Mouse (Mus musculus) kidney, postnatal 0 days (tissue): ENCODE measurements around the gene Snrk. TPM values are rescaled to one million over a fixed set of nuclear protein-coding genes. Genes with fewer than 3 reads are reported as not detected.

ENCODE experiments used
- ATAC-seq: fragments of 200-750 bp; cut with Nextera tagmentation; replicated peaks from 2 replicates; pipeline ENCODE4 v1.8.0; 2017; ENCODE audit warnings: low read depth, moderate number of reproducible peaks, moderate TSS enrichment, moderate library complexity; ENCODE audit not compliant: low FRiP score
- DNase-seq: peaks from one replicate; pipeline ENCODE4 v3.0.0-alpha.2; 2016; ENCODE audit warnings: low spot score
- H3K27ac ChIP-seq: fragments of 300-500 bp; sonication (generic); 2 replicates; pipeline ENCODE4 v1.5.1; 2014; ENCODE audit warnings: mild to moderate bottlenecking
- H3K27me3 ChIP-seq: fragments of 300-500 bp; sonication (generic); 2 replicates; pipeline ENCODE4 v1.6.1; 2014; ENCODE audit warnings: low read length, mixed read lengths; ENCODE audit not compliant: insufficient read depth
- H3K36me3 ChIP-seq: fragments of 300-500 bp; sonication (generic); 2 replicates; pipeline ENCODE4 v1.6.1; 2014; ENCODE audit warnings: low read length, mixed read lengths; ENCODE audit not compliant: insufficient read depth
- H3K4me1 ChIP-seq: fragments of 300-500 bp; sonication (generic); replicated peaks from 2 replicates; pipeline ENCODE4 v1.6.1; 2014; ENCODE audit warnings: antibody characterized with exemption, low read length, mixed read lengths; ENCODE audit not compliant: insufficient read depth
- H3K4me2 ChIP-seq: fragments of 300-500 bp; sonication (generic); 2 replicates; pipeline ENCODE4 v1.6.1; 2014; ENCODE audit warnings: mild to moderate bottlenecking, low read length, moderate library complexity, mixed read lengths
- H3K4me3 ChIP-seq: fragments of 300-500 bp; sonication (generic); replicated peaks from 2 replicates; pipeline ENCODE4 v1.5.1; 2014; ENCODE audit warnings: low read depth, low read length
- H3K9ac ChIP-seq: fragments of 300-500 bp; sonication (generic); 2 replicates; pipeline ENCODE4 v1.6.1; 2014; ENCODE audit warnings: low read depth, low read length
- H3K9me3 ChIP-seq: fragments of 300-500 bp; sonication (generic); replicated peaks from 2 replicates; pipeline ENCODE4 v1.6.1; 2016; ENCODE audit warnings: low read length, inconsistent platforms, mixed read lengths
- CTCF ChIP-seq: IDR thresholded peaks from 2 replicates; pipeline ENCODE4 v1.5.1; 2016; ENCODE audit warnings: antibody characterized with exemption, low read depth, mild to moderate bottlenecking, moderate library complexity
- WGBS: fragments of 180-500 bp; shearing (Covaris S2); extraction: QIAGEN DNeasy Blood & Tissue Kit; methylation state at CpG from one replicate; pipeline ENCODE4 v1.1.7; 2014; 5-methylcytosine and 5-hydroxymethylcytosine counted together
- polyA plus RNA-seq: library from polyadenylated mRNA; unstranded; fragments of >200 nt; fragmentation: Nextera tagmentation; extraction: Ambion mirVana; gene quantifications from 2 replicates; pipeline ENCODE4 v1.2.1, GENCODE M21; 2015

Gene Snrk
- polyA plus RNA-seq, 1 experiment from 2014 or later, result 51.3 TPM

GRCm38 (mm10) chr9:122144776-122145175, 27.7 kb downstream of the Snrk start:
- H3K4me3 ChIP-seq, result no peak overlapping the region
- no peak for DNase-seq
- no peak overlapping the region for H3K4me2 ChIP-seq
- H3K27me3 ChIP-seq, result no peaks in the 10 kb centered on the region
- no peak overlapping the region for H3K9ac ChIP-seq
- peaks cover 16% of the 10 kb centered on the region; the same call in 1 of the 2 replicates for H3K4me1 ChIP-seq
- no peak for ATAC-seq
- H3K36me3 ChIP-seq, result 0 out of 2 replicates have a peak, but pooled peaks cover 11% of the 10 kb centered on the region
- 93% methylated on average over 3 of the region's 3 CpGs for WGBS
- H3K27ac ChIP-seq, result no peak overlapping the region
- peak; percentile 36 for TF ChIP-seq CTCF
- no peaks in the 10 kb centered on the region for H3K9me3 ChIP-seq

- ATAC-seq (no peak), DNase-seq (no peak)
- H3K4me1 ChIP-seq, result peaks cover 19% of the 10 kb centered on the region; the same call in 1 of the 2 replicates
- H3K9me3 ChIP-seq, result no peaks in the 10 kb centered on the region
- no peaks in the 10 kb centered on the region for H3K27me3 ChIP-seq
- H3K4me3 ChIP-seq, result no peak overlapping the region
- no peak for TF ChIP-seq CTCF
- 0 out of 2 replicates have a peak, but pooled peaks cover 11% of the 10 kb centered on the region for H3K36me3 ChIP-seq
- no peak overlapping the region for H3K4me2 ChIP-seq
- H3K27ac ChIP-seq, result peak overlapping the region; percentile 32
- H3K9ac ChIP-seq, result no peak overlapping the region
Measured at GRCm38 (mm10) chr9:122145677-122146076, 28.6 kb downstream of the Snrk start.

- Histone ChIP-seq H3K4me3 (no peak overlapping the region), H3K27ac (peak overlapping the region; percentile 36; the same call in 1 of the 2 replicates), H3K27me3 (no peaks in the 10 kb centered on the region), H3K4me1 (peaks cover 19% of the 10 kb centered on the region; the same call in 1 of the 2 replicates), H3K36me3 (0 out of 2 replicates have a peak, but pooled peaks cover 11% of the 10 kb centered on the region), H3K9ac (no peak overlapping the region), H3K4me2 (no peak overlapping the region), H3K9me3 (no peaks in the 10 kb centered on the region)
- no peak for TF ChIP-seq CTCF
- ATAC-seq, result no peak
- DNase-seq, result peak; percentile 25
- 44% methylated on average over 4 of the region's 4 CpGs for WGBS
Measured at GRCm38 (mm10) chr9:122146124-122146870, 29.2 kb downstream of the Snrk start.

GRCm38 (mm10) chr9:122148356-122148755, 31.3 kb downstream of the Snrk start:
- DNase-seq (no peak), ATAC-seq (no peak)
- no peaks in the 10 kb centered on the region for H3K27me3 ChIP-seq
- WGBS, result 78% methylated on average over 3 of the region's 3 CpGs
- peaks cover 15% of the 10 kb centered on the region; the same call in 1 of the 2 replicates for H3K4me1 ChIP-seq
- no peak for TF ChIP-seq CTCF
- H3K4me2 ChIP-seq, result no peak overlapping the region
- H3K27ac ChIP-seq, result no peak overlapping the region
- 0 out of 2 replicates have a peak, but pooled peaks cover 11% of the 10 kb centered on the region for H3K36me3 ChIP-seq
- H3K9me3 ChIP-seq, result no peaks in the 10 kb centered on the region
- H3K9ac ChIP-seq, result no peak overlapping the region
- no peak overlapping the region for H3K4me3 ChIP-seq

- 87% methylated on average over 9 of the region's 9 CpGs for WGBS
- no peak for TF ChIP-seq CTCF
- no peak overlapping the region for H3K9ac ChIP-seq
Measured at GRCm38 (mm10) chr9:122149997-122150826, 33.1 kb downstream of the Snrk start.

GRCm38 (mm10) chr9:122152063-122152462, 35.0 kb downstream of the Snrk start:
- no peaks in the 10 kb centered on the region for H3K9me3 ChIP-seq
- 88% methylated on average over 4 of the region's 4 CpGs for WGBS
- no peaks in the 10 kb centered on the region for H3K27me3 ChIP-seq
- H3K9ac ChIP-seq, result no peak overlapping the region
- H3K36me3 ChIP-seq, result peaks cover 8% of the 10 kb centered on the region; the same call in 1 of the 2 replicates
- ATAC-seq (no peak), DNase-seq (no peak)
- H3K4me1 ChIP-seq, result peaks cover 5% of the 10 kb centered on the region; the same call in 1 of the 2 replicates
- H3K27ac ChIP-seq, result no peak overlapping the region
- no peak for TF ChIP-seq CTCF
- no peak overlapping the region for H3K4me3 ChIP-seq
- H3K4me2 ChIP-seq, result no peak overlapping the region

More at GRCm38 (mm10) chr9:122149997-122150826, 33.1 kb downstream of the Snrk start:
- no peak overlapping the region for H3K4me2 ChIP-seq
- H3K9me3 ChIP-seq, result no peaks in the 10 kb centered on the region
- ATAC-seq (no peak), DNase-seq (no peak)
- no peak overlapping the region for H3K4me3 ChIP-seq
- H3K4me1 ChIP-seq, result peaks cover 15% of the 10 kb centered on the region; the same call in 1 of the 2 replicates
- H3K36me3 ChIP-seq, result 0 out of 2 replicates have a peak, but pooled peaks cover 7% of the 10 kb centered on the region
- no peaks in the 10 kb centered on the region for H3K27me3 ChIP-seq
- no peak overlapping the region for H3K27ac ChIP-seq
